In the genomic region with DNA sequence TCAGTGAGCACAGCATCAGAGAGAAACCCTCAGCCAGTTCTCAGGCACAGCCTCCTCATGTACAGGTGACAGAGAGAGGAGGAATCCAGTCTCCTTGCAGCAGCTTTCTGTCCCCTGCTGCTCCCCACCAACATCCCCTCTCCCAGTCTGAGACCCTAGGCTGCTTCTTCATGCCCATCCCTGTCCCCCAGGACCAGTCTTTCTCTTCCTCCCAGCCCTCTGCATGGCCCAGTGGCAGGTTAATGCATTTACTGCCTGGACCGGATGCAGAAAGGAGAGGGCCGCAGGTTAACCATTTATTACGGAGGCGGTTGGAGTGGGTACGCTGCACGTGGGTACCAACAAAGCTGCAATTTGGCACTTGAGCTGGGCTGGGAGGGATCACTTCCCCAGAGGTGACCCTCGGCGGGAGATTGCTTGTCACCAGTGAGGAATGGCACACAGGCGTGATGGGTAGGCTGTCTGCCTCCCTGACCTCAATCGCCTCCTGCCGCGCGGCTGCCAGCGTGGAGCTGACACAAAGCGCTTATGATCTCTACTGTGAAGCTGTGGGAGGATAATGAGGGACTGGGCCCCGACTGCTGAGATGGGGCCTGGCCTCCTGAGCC, we compare ENCODE assay signal across 16 mouse cellular contexts. TPM values are rescaled to one million over a fixed set of nuclear protein-coding genes. Genes with fewer than 3 reads are reported as not detected.
DNase-seq lines count a peak whose midpoint lies in the region; ATAC-seq lines count a peak whose summit lies in the region.
"Had no signal": no experiment of that assay in that cellular context is flagged by ENCODE, and none has a peak within 500 bp of the region (broad histone marks: within the 10 kb centered on the region; RNA-seq: fewer than 3 reads in every experiment).

No protein-coding gene starts in this region.

- H3K9me3 ChIP-seq in lung, embryonic 16.5 days (ENCODE audit: control insufficient read depth, low read length) = 0 out of 2 replicates have a peak, but pooled peaks cover 4% of the 10 kb centered on the region
- no peaks in the 10 kb centered on the region for H3K9me3 ChIP-seq in forebrain, embryonic 15.5 days
- 0 out of 2 replicates have a peak, but pooled peaks cover 3% of the 10 kb centered on the region for H3K9me3 ChIP-seq in midbrain, embryonic 12.5 days
- H3K9me3 ChIP-seq: liver, embryonic 13.5 days had no signal

- no peak for DNase-seq in lung, adult 18-20 months
- DNase-seq in gastrocnemius, postnatal 4 days (ENCODE audit: low spot score in 2 of 2) = no peak
- DNase-seq in adrenal gland, adult 8-10 months = no peak
- DNase-seq in frontal cortex, postnatal 25 days (ENCODE audit: low spot score in 2 of 2) = no peak
- no peak for DNase-seq in cerebellum, adult 8-10 months
- DNase-seq: adrenal gland, postnatal 36 days; cerebellum, postnatal 36 days; liver, embryonic 13.5 days; right cerebral cortex, postnatal 4 days; thymus, postnatal 25 days had no signal

- H3K27me3 ChIP-seq in lung, embryonic 16.5 days (ENCODE audit: control insufficient read depth, insufficient read depth, low read depth, low read length) = no peaks in the 10 kb centered on the region
- H3K27me3 ChIP-seq in forebrain, embryonic 15.5 days = no peaks in the 10 kb centered on the region
- H3K27me3 ChIP-seq in midbrain, embryonic 12.5 days = peaks cover 44% of the 10 kb centered on the region
- H3K27me3 ChIP-seq: liver, embryonic 13.5 days had no signal

- no peaks in the 10 kb centered on the region for H3K4me1 ChIP-seq in lung, embryonic 16.5 days (replicated peaks; ENCODE audit: control insufficient read depth, insufficient read depth, low read length)
- H3K4me1 ChIP-seq in forebrain, embryonic 15.5 days = peaks cover 19% of the 10 kb centered on the region
- H3K4me1 ChIP-seq in midbrain, embryonic 12.5 days = peaks cover 17% of the 10 kb centered on the region
- H3K4me1 ChIP-seq: liver, embryonic 13.5 days had no signal

- H3K27ac ChIP-seq in lung, embryonic 16.5 days (ENCODE audit: low read length) = no peak overlapping the region
- peak overlapping the region; percentile 65 for H3K27ac ChIP-seq in forebrain, embryonic 15.5 days (replicated peaks)
- H3K27ac ChIP-seq in midbrain, embryonic 12.5 days (replicated peaks) = peak overlapping the region; percentile 63
- H3K27ac ChIP-seq: liver, embryonic 13.5 days had no signal

- H3K4me3 ChIP-seq in lung, embryonic 16.5 days (ENCODE audit: low read length) = no peak overlapping the region
- no peak overlapping the region for H3K4me3 ChIP-seq in forebrain, embryonic 15.5 days
- no peak overlapping the region for H3K4me3 ChIP-seq in midbrain, embryonic 12.5 days
- H3K4me3 ChIP-seq: liver, embryonic 13.5 days had no signal

- 19% methylated on average over 16 of the region's 16 CpGs for WGBS in lung, embryonic 16.5 days
- WGBS in forebrain, embryonic 15.5 days = 14% methylated on average over 16 of the region's 16 CpGs
- 25% methylated on average over 16 of the region's 16 CpGs for WGBS in midbrain, embryonic 12.5 days

- H3K4me2 ChIP-seq in lung, embryonic 16.5 days (ENCODE audit: low read depth, low read length) = no peak overlapping the region
- H3K4me2 ChIP-seq in forebrain, embryonic 15.5 days (replicated peaks) = no peak overlapping the region
- H3K4me2 ChIP-seq in midbrain, embryonic 12.5 days (replicated peaks) = no peak overlapping the region
- H3K4me2 ChIP-seq: liver, embryonic 13.5 days had no signal

- ATAC-seq in lung, embryonic 16.5 days (ENCODE audit: low read depth) = no peak
- ATAC-seq in forebrain, embryonic 15.5 days (replicated peaks) = peak; percentile 51
- no peak for ATAC-seq in midbrain, embryonic 12.5 days (ENCODE audit: low FRiP score, low read depth)

- H3K36me3 ChIP-seq in lung, embryonic 16.5 days (ENCODE audit: control insufficient read depth, insufficient read depth, low read length) = no peaks in the 10 kb centered on the region
- H3K36me3 ChIP-seq in forebrain, embryonic 15.5 days = no peaks in the 10 kb centered on the region
- H3K36me3 ChIP-seq in midbrain, embryonic 12.5 days = peaks cover 14% of the 10 kb centered on the region
- H3K36me3 ChIP-seq: liver, embryonic 13.5 days had no signal

- 0 out of 2 replicates have a peak overlapping the region, but pooled peaks have one; percentile 7 for H3K9ac ChIP-seq in lung, embryonic 16.5 days (ENCODE audit: low read length)
- H3K9ac ChIP-seq in forebrain, embryonic 15.5 days (replicated peaks) = no peak overlapping the region
- peak overlapping the region; percentile 17; the same call in 1 of the 2 replicates for H3K9ac ChIP-seq in midbrain, embryonic 12.5 days (replicated peaks)
- H3K9ac ChIP-seq: liver, embryonic 13.5 days had no signal

RNA-seq across cellular contexts. Expression of a gene that starts 3.1 kb away (rescaled TPM):
- not detected in 2 replicates for polyA plus RNA-seq in lung, embryonic 16.5 days (2015; fragmentation: Nextera tagmentation; extraction: Ambion mirVana)
- not detected in 2 replicates for polyA plus RNA-seq in forebrain, embryonic 15.5 days (2015; fragmentation: Nextera tagmentation; extraction: Ambion mirVana)
- polyA plus RNA-seq in midbrain, embryonic 12.5 days (2016; fragmentation: Nextera tagmentation; extraction: Ambion mirVana) = not detected in 2 replicates
- total RNA-seq in gastrocnemius, postnatal 4 days (2021) = not detected
- not detected for total RNA-seq in adrenal gland, adult 8-10 months (2022)
- total RNA-seq: adrenal gland, postnatal 36 days; heart, postnatal 14 days; layer of hippocampus, postnatal 10 days; megakaryocyte-erythroid progenitor cell, adult 5-6 weeks had no signal
- polyA plus RNA-seq: liver, embryonic 13.5 days had no signal
